Mouse (Mus musculus) small intestine, adult 2 months (tissue): Measurements from ENCODE around the gene Rreb1.

ENCODE experiments used
- CTCF ChIP-seq: fragments of 200-500 bp; IDR thresholded peaks from 2 replicates; pipeline ENCODE4 v1.5.1; 2012; ENCODE audit warnings: low read depth, mild to moderate bottlenecking, control low read depth, inconsistent platforms, low read length, moderate library complexity, mixed read lengths; ENCODE audit not compliant: insufficient replicate concordance, insufficient read length; ENCODE audit errors: extremely low read depth
- POLR2A ChIP-seq: fragments of 200-500 bp; IDR thresholded peaks from 2 replicates; pipeline ENCODE4 v1.6.1; 2012; ENCODE audit warnings: low read depth, mild to moderate bottlenecking, control low read depth, inconsistent platforms, low read length, moderate library complexity

GRCm38 (mm10) chr13:37860204-37860603, 82.0 kb downstream of the Rreb1 start:
- no peak for TF ChIP-seq POLR2A
- TF ChIP-seq CTCF = no peak
